Mouse (Mus musculus) lung, adult 2 months (tissue): ENCODE data around the gene Slc16a7.

Experiments
- CTCF ChIP-seq: fragments of 200-500 bp; IDR thresholded peaks from 2 replicates; pipeline ENCODE4 v1.5.1; 2011; ENCODE audit warnings: mild to moderate bottlenecking, low read length, control low read depth; ENCODE audit not compliant: insufficient read depth
- POLR2A ChIP-seq: fragments of 200-500 bp; IDR thresholded peaks from 2 replicates; pipeline ENCODE4 v1.6.1; 2011; ENCODE audit warnings: low read depth, mild to moderate bottlenecking, control low read depth, low read length, borderline replicate concordance; ENCODE audit errors: extremely low read depth

- no peak for TF ChIP-seq POLR2A
- TF ChIP-seq CTCF, result no peak
Observed at GRCm38 (mm10) chr10:125275149-125275848, 114.0 kb downstream of the Slc16a7 start.
